Mouse (Mus musculus) hindbrain, postnatal 0 days (tissue): ENCODE data around the gene Usp1. TPM values are rescaled to one million over a fixed set of nuclear protein-coding genes. Genes with fewer than 3 reads are reported as not detected.
"Not testable (repeated sequence)": the region's sequence is repeated elsewhere in the genome, so short reads cannot be mapped to it uniquely, and the experiment has no call there.

Experiments used
- ATAC-seq: fragments of 200-750 bp; cut with Nextera tagmentation; 2 replicates; pipeline ENCODE4 v1.8.0; 2017; ENCODE audit warnings: mild to moderate bottlenecking, moderate TSS enrichment, moderate library complexity
- DNase-seq: peaks from one replicate; pipeline ENCODE4 v3.0.0-alpha.2; 2015; ENCODE audit warnings: low spot score
- H3K27ac ChIP-seq: fragments of 300-500 bp; sonication (generic); 2 replicates; pipeline ENCODE4 v1.5.1; 2014; ENCODE audit warnings: mild to moderate bottlenecking
- H3K27me3 ChIP-seq: fragments of 300-500 bp; sonication (generic); 2 replicates; pipeline ENCODE4 v1.6.1; 2014; ENCODE audit warnings: low read length, mixed read lengths; ENCODE audit not compliant: insufficient read depth
- H3K36me3 ChIP-seq: fragments of 300-500 bp; sonication (generic); 2 replicates; pipeline ENCODE4 v1.6.1; 2014; ENCODE audit warnings: low read length, mixed read lengths; ENCODE audit not compliant: insufficient read depth
- H3K4me1 ChIP-seq: fragments of 300-500 bp; sonication (generic); 2 replicates; pipeline ENCODE4 v1.6.1; 2014; ENCODE audit warnings: antibody characterized with exemption, low read length, mixed read lengths; ENCODE audit not compliant: insufficient read depth
- H3K4me2 ChIP-seq: fragments of 300-500 bp; sonication (generic); 2 replicates; pipeline ENCODE4 v1.6.1; 2014; ENCODE audit warnings: low read depth, mild to moderate bottlenecking, low read length, moderate library complexity, mixed read lengths
- H3K4me3 ChIP-seq: fragments of 300-500 bp; sonication (generic); 2 replicates; pipeline ENCODE4 v1.5.1; 2014; ENCODE audit warnings: low read length
- H3K9ac ChIP-seq: fragments of 300-500 bp; sonication (generic); replicated peaks from 2 replicates; pipeline ENCODE4 v1.6.1; 2014; ENCODE audit warnings: mild to moderate bottlenecking, low read length, moderate library complexity, mixed read lengths
- H3K9me3 ChIP-seq: fragments of 300-500 bp; sonication (generic); 2 replicates; pipeline ENCODE4 v1.6.1; 2016; ENCODE audit warnings: low read length, mixed read lengths
- CTCF ChIP-seq: IDR thresholded peaks from 2 replicates; pipeline ENCODE4 v1.5.1; 2016; ENCODE audit warnings: antibody characterized with exemption, control low read depth, low read depth
- WGBS: fragments of 180-500 bp; shearing (Covaris S2); extraction: QIAGEN DNeasy Blood & Tissue Kit; methylation state at CpG from one replicate; pipeline ENCODE4 v1.1.7; 2014; 5-methylcytosine and 5-hydroxymethylcytosine counted together
- polyA plus RNA-seq: library from polyadenylated mRNA; unstranded; fragments of >200 nt; fragmentation: Nextera tagmentation; extraction: Ambion mirVana; gene quantifications from 2 replicates; pipeline ENCODE4 v1.2.1, GENCODE M21; 2015
- total RNA-seq: library from RNA; depleted of rRNA; stranded (reverse); fragments of >200 nt; gene quantifications from 2 replicates; pipeline ENCODE4 v1.2.3, GENCODE M21; 2014

The Usp1 gene
- total and polyA plus RNA-seq, 2 experiments from 2014 or later = 9.9 to 39.6 TPM

GRCm38 (mm10) chr4:98936036-98936435, 12.4 kb downstream of the Usp1 start:
- ATAC-seq (no peak), DNase-seq (no peak)
- Histone ChIP-seq H3K36me3 (peaks cover 25% of the 10 kb centered on the region), H3K27ac (no peak overlapping the region), H3K4me2 (no peak overlapping the region), H3K4me1 (no peaks in the 10 kb centered on the region), H3K27me3 (no peaks in the 10 kb centered on the region), H3K9me3 (no peaks in the 10 kb centered on the region), H3K9ac (no peak overlapping the region), H3K4me3 (no peak overlapping the region)
- WGBS = 89% methylated on average over 6 of the region's 6 CpGs
- TF ChIP-seq CTCF = no peak

DNA sequence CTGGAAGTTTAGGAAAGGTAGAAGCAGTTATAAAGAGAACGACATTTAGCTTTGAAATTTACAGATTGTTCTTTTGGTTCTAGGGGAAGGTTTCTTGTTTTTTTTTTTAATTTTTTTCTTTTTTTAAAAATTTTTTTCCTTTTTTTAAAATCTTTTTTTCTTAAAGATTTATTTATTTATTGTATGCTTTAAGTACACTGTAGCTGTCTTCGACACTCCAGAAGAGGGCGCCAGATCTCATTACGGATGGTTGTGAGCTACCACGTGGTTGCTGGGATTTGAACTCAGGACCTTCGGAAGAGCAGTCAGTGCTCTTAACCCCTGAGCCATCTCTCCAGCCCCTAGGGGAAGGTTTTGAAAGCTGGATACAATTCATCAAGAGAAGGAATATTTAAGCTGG, 14.6 kb downstream of the Usp1 start:
- not testable (repeated sequence) for H3K9ac ChIP-seq, H3K4me2 ChIP-seq, H3K4me1 ChIP-seq, DNase-seq, H3K9me3 ChIP-seq, H3K4me3 ChIP-seq, ATAC-seq, H3K27ac ChIP-seq, H3K27me3 ChIP-seq
- peaks cover 34% of the 10 kb centered on the region for H3K36me3 ChIP-seq
- 93% methylated on average over 6 of the region's 6 CpGs for WGBS
- peak; percentile 24 for TF ChIP-seq CTCF

- Histone ChIP-seq H3K36me3 (peaks cover 23% of the 10 kb centered on the region), H3K27me3 (no peaks in the 10 kb centered on the region), H3K9me3 (no peaks in the 10 kb centered on the region), H3K4me1 (no peaks in the 10 kb centered on the region), H3K4me3 (no peak overlapping the region), H3K9ac (no peak overlapping the region), H3K27ac (no peak overlapping the region), H3K4me2 (no peak overlapping the region)
- TF ChIP-seq CTCF = no peak
- DNase-seq (no peak), ATAC-seq (no peak)
Observed at GRCm38 (mm10) chr4:98950563-98950962, 27.0 kb downstream of the Usp1 start.

GRCm38 (mm10) chr4:98955986-98956385, 32.4 kb downstream of the Usp1 start:
- Histone ChIP-seq H3K36me3 (peaks cover 38% of the 10 kb centered on the region), H3K4me2 (no peak overlapping the region), H3K27ac (no peak overlapping the region), H3K9ac (no peak overlapping the region), H3K9me3 (no peaks in the 10 kb centered on the region), H3K27me3 (no peaks in the 10 kb centered on the region), H3K4me1 (no peaks in the 10 kb centered on the region), H3K4me3 (no peak overlapping the region)
- DNase-seq (no peak), ATAC-seq (no peak)
- 87% methylated on average over 8 of the region's 8 CpGs for WGBS
- TF ChIP-seq CTCF = no peak

GRCm38 (mm10) chr4:98960243-98960642, 36.6 kb downstream of the Usp1 start:
- Histone ChIP-seq H3K36me3 (peaks cover 34% of the 10 kb centered on the region), H3K4me2 (no peak overlapping the region), H3K9ac (no peak overlapping the region), H3K4me1 (no peaks in the 10 kb centered on the region), H3K4me3 (no peak overlapping the region), H3K27me3 (no peaks in the 10 kb centered on the region), H3K9me3 (no peaks in the 10 kb centered on the region), H3K27ac (no peak overlapping the region)
- WGBS = 91% methylated on average over 3 of the region's 3 CpGs
- no peak for TF ChIP-seq CTCF
- ATAC-seq = no peak
- no peak for DNase-seq

- H3K36me3 ChIP-seq = peaks cover 41% of the 10 kb centered on the region
- H3K9ac ChIP-seq = no peak overlapping the region
- H3K4me1 ChIP-seq = no peaks in the 10 kb centered on the region
- H3K4me2 ChIP-seq = no peak overlapping the region
- ATAC-seq (no peak), DNase-seq (no peak)
- H3K9me3 ChIP-seq = no peaks in the 10 kb centered on the region
- no peaks in the 10 kb centered on the region for H3K27me3 ChIP-seq
- WGBS = 89% methylated on average over 3 of the region's 3 CpGs
- peak; percentile 34 for TF ChIP-seq CTCF
- no peak overlapping the region for H3K4me3 ChIP-seq
- no peak overlapping the region for H3K27ac ChIP-seq
Observed at GRCm38 (mm10) chr4:98969946-98970345, 46.3 kb downstream of the Usp1 start.

DNA sequence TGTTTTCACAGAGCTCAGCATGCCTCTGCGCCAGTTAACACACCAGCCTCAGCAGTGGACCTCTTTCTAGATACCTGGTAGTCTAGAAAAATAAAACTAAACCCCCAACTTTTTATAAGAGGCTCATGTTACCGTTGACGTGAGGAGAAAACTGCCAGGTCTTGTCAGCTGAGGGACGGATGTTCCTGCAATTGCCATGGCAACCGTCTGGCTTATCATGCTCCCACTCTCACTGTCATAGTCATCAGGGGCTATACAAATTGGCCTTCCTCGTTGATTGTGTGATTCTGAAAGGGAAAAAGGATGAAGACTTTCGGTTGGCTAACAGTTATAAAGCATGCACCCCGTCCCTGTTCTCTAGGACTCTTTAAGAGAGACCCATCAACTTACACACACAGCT, 52.1 kb downstream of the Usp1 start:
- DNase-seq = no peak
- no peak overlapping the region for H3K9ac ChIP-seq
- no peak overlapping the region for H3K4me3 ChIP-seq
- H3K27ac ChIP-seq = no peak overlapping the region
- no peaks in the 10 kb centered on the region for H3K4me1 ChIP-seq
- 45% methylated on average over 8 of the region's 8 CpGs for WGBS
- no peak overlapping the region for H3K4me2 ChIP-seq
- ATAC-seq = no peak
- no peaks in the 10 kb centered on the region for H3K9me3 ChIP-seq
- H3K27me3 ChIP-seq = no peaks in the 10 kb centered on the region
- no peak for TF ChIP-seq CTCF
- H3K36me3 ChIP-seq = peaks cover 25% of the 10 kb centered on the region

- H3K9me3 ChIP-seq, H3K27me3 ChIP-seq, DNase-seq, ATAC-seq, H3K9ac ChIP-seq, H3K4me3 ChIP-seq, H3K4me2 ChIP-seq, H3K4me1 ChIP-seq, H3K27ac ChIP-seq: not testable (repeated sequence)
- H3K36me3 ChIP-seq = peaks cover 14% of the 10 kb centered on the region
- WGBS = 97% methylated on average over 2 of the region's 2 CpGs
Observed at GRCm38 (mm10) chr4:98978288-98978687, 54.7 kb downstream of the Usp1 start.
